Mouse (Mus musculus): Measurements from ENCODE around the gene Stard7. TPM values are rescaled to one million over a fixed set of nuclear protein-coding genes. Genes with fewer than 3 reads are reported as not detected.
A peak's percentile ranks its signal among the peaks of the same experiment; 100 is the strongest.
"Not testable (repeated sequence)": the region's sequence is repeated elsewhere in the genome, so short reads cannot be mapped to it uniquely, and the experiment has no call there.

The Stard7 gene
- total RNA-seq, 2 experiments from 2014 or later: 89.2 to 110 TPM

GRCm38 (mm10) chr2:127272049-127272448 lies 2.0 kb downstream of the Stard7 start:
- intact Hi-C loops (cut with DNase I); DNase-seq: not testable (repeated sequence)

- intact Hi-C loops (cut with DNase I): no loop called here
- no peak for DNase-seq
Measured at GRCm38 (mm10) chr2:127272806-127273205, 2.8 kb downstream of the Stard7 start.

- intact Hi-C loops (cut with DNase I): no loop called here
- DNase-seq: no peak
Measured at GRCm38 (mm10) chr2:127274590-127274989, 4.6 kb downstream of the Stard7 start.

- intact Hi-C loops (cut with DNase I): no loop called here
Measured at GRCm38 (mm10) chr2:127275551-127276320, 5.7 kb downstream of the Stard7 start.

GRCm38 (mm10) chr2:127278162-127278561 lies 8.1 kb downstream of the Stard7 start:
- no peak for DNase-seq
- intact Hi-C loops (cut with DNase I): no loop called here

More at GRCm38 (mm10) chr2:127275551-127276320, 5.7 kb downstream of the Stard7 start:
- DNase-seq: no peak

- no peak for DNase-seq
- intact Hi-C loops (cut with DNase I): no loop called here
Measured at GRCm38 (mm10) chr2:127292250-127292649, 22.2 kb downstream of the Stard7 start.

GRCm38 (mm10) chr2:127297001-127297805 lies 27.2 kb downstream of the Stard7 start:
- DNase-seq: peak in 1 of 2 experiments; percentile 21
- intact Hi-C loops (cut with DNase I): no loop called here

GRCm38 (mm10) chr2:127298056-127298455 lies 28.0 kb downstream of the Stard7 start:
- intact Hi-C loops (cut with DNase I): no loop called here
- DNase-seq: no peak

- intact Hi-C loops (cut with DNase I): no loop called here
- DNase-seq: no peak
Measured at GRCm38 (mm10) chr2:127300701-127301100, 30.7 kb downstream of the Stard7 start.

- intact Hi-C loops (cut with DNase I): no loop called here
Measured at GRCm38 (mm10) chr2:127301883-127302282, 31.9 kb downstream of the Stard7 start.

GRCm38 (mm10) chr2:127304192-127304591 lies 34.2 kb downstream of the Stard7 start:
- intact Hi-C loops (cut with DNase I); DNase-seq: not testable (repeated sequence)

More at GRCm38 (mm10) chr2:127301883-127302282, 31.9 kb downstream of the Stard7 start:
- DNase-seq: no peak

- intact Hi-C loops (cut with DNase I): loop anchor here (5.0 kb wide), 1 partner anchor 38 kb away; no protein-coding TSS in a partner anchor
- DNase-seq: no peak
Measured at GRCm38 (mm10) chr2:127304609-127305210, 34.7 kb downstream of the Stard7 start.

- no peak for DNase-seq
- intact Hi-C loops (cut with DNase I): loop anchor here (5.0 kb wide), 1 partner anchor 36 kb away; no protein-coding TSS in a partner anchor
Measured at GRCm38 (mm10) chr2:127306123-127306522, 36.1 kb downstream of the Stard7 start.

- DNase-seq: no peak
- intact Hi-C loops (cut with DNase I): loop anchor here (5.0 kb wide), 1 partner anchor 35 kb away; no protein-coding TSS in a partner anchor
Measured at GRCm38 (mm10) chr2:127307179-127307578, 37.2 kb downstream of the Stard7 start.

- intact Hi-C loops (cut with DNase I): loop anchor here (5.0 kb wide), 1 partner anchor 34 kb away; no protein-coding TSS in a partner anchor
- DNase-seq: no peak
Measured at GRCm38 (mm10) chr2:127308660-127309059, 38.6 kb downstream of the Stard7 start.

- intact Hi-C loops (cut with DNase I): no loop called here
- no peak for DNase-seq
Measured at GRCm38 (mm10) chr2:127310246-127310645, 40.2 kb downstream of the Stard7 start.

- DNase-seq: no peak
- intact Hi-C loops (cut with DNase I): no loop called here
Measured at GRCm38 (mm10) chr2:127310685-127311084, 40.7 kb downstream of the Stard7 start.

GRCm38 (mm10) chr2:127311193-127311592 lies 41.2 kb downstream of the Stard7 start:
- intact Hi-C loops (cut with DNase I): no loop called here
- no peak for DNase-seq

GRCm38 (mm10) chr2:127312801-127313200 lies 42.8 kb downstream of the Stard7 start:
- no peak for DNase-seq
- intact Hi-C loops (cut with DNase I): no loop called here

GRCm38 (mm10) chr2:127313878-127314277 lies 43.9 kb downstream of the Stard7 start:
- DNase-seq: no peak
- intact Hi-C loops (cut with DNase I): no loop called here
